Mouse (Mus musculus) retina, adult 2 months (tissue): Measurements from ENCODE around the gene Olfr843.

Experiments
- DNase-seq: peaks from one replicate; pipeline ENCODE4 v3.0.0-alpha.2; 2012; ENCODE audit warnings: low read depth, low spot score

Gene Olfr843

GRCm38 (mm10) chr9:19251887-19252286 is at the start of gene Olfr843:
Gene Olfr843 (minus strand): TSS chr9:19251987.
- DNase-seq, result no peak
